Mouse (Mus musculus) B cell, adult 2 months (primary cell): ENCODE data around the gene Stxbp1.
A peak's percentile ranks its signal among the peaks of the same experiment; 100 is the strongest.

Experiments used
- DNase-seq, 2 experiments: peaks; one replicate each; pipeline ENCODE4 v3.0.0; 2022

Gene Stxbp1

DNA sequence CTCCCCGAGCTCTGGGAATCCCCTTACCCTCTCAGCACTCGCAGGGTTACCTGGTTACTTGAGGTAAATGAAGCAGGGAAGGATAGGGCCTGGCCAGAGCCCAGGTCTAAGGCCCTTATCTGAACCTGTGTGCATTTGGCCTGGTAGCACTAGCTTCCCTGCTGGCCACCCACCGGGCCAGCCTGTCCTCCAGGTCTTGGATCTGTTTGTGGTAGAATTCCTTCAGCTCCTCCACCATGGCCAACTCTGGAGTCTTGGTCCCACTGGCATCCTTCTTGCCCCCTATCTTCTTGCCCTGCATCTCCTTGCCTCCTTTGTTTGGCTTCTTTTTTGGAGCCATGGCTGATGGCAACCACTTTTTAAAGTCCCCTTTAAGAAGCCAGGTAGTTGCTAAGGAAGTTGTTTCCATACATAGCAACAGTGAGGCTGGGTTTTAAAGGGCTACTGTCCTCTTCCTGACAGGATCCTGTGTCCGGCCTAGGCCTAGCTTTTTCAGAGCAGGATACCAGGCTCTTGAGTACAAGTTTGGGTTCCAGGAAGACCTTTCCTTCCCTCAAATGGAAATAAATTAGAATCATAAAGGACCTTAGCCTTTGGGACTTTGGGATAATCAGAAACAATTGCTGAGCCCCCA is 62.9 kb downstream of the Stxbp1 start, which contains the start of gene Cfap157:
Gene Cfap157 (minus strand): TSS at position 381 of the 634 bp plus-strand sequence.
- DNase-seq, result no peak

GRCm38 (mm10) chr2:32781710-32782109 is 65.3 kb downstream of the Stxbp1 start:
- no peak for DNase-seq

- DNase-seq, result no peak
Measured at GRCm38 (mm10) chr2:32779714-32780113, 67.3 kb downstream of the Stxbp1 start.

DNA sequence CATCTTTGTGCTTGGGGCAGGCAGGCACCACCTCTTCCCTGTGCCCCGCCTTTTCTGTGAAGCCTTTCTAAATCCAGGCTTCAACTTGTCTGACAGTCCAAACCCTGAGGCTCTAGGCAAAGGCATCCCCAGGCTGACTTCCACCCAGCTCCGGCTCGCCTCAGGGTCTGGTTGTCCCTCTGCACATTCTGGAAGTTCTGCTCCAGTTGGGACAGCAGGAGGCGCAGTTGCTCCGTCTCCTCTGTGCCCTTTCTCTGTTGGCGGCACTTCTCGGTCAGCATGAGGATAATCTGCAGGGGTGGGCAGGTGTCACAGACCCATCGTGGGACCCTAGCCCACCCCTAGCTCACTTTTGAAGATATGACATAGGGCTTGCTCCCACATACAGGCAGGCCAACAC is 67.9 kb downstream of the Stxbp1 start:
- DNase-seq, result peak; percentile 65 to 70

DNA sequence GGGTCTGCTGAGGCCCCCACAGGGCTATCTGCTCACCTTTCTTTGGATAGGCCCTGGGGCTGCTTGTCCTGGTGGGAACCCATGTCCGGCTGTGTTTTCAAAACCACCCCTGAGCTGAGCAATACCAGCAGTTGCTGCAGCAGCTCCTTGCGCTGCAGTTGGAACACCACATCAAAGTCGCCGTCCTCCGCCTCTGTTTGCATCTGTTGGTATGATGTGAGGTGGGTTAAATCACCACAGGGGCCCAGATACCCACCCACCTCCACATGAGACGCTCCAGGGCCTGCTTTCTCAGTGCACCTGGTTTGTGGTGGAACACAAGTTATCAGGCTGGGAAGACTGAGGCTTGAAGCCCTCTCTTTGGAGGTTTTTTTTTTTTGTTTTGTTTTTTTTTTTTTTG is 69.0 kb downstream of the Stxbp1 start:
- no peak for DNase-seq

DNA sequence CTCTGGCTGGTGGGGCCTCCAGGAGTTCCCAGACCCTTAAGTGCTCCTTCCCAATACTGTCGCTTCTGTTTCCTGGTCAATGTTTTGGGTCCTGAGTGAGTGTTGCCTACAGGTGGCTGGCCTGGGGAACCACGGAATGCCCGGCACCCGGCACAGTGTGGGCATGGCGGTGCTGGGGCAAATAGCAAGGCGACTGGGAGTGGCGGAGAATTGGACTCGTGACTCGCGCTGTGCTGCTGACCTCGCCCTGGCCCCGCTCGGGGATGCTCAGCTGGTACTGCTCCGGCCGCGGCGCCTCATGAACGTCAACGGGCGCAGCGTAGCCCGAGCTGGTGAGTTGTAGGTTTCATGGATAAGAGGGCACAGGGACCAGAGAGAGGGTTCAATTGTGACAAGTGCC is 70.9 kb downstream of the Stxbp1 start:
- DNase-seq, result no peak

- peak; percentile 99 for DNase-seq
Measured at GRCm38 (mm10) chr2:32775359-32776074, 71.5 kb downstream of the Stxbp1 start, which contains the start of the genes Ttc16 and Ptrh1. Gene Ttc16 (minus strand): TSS chr2:32775633. Gene Ptrh1 (plus strand): TSS chr2:32775786.

DNA sequence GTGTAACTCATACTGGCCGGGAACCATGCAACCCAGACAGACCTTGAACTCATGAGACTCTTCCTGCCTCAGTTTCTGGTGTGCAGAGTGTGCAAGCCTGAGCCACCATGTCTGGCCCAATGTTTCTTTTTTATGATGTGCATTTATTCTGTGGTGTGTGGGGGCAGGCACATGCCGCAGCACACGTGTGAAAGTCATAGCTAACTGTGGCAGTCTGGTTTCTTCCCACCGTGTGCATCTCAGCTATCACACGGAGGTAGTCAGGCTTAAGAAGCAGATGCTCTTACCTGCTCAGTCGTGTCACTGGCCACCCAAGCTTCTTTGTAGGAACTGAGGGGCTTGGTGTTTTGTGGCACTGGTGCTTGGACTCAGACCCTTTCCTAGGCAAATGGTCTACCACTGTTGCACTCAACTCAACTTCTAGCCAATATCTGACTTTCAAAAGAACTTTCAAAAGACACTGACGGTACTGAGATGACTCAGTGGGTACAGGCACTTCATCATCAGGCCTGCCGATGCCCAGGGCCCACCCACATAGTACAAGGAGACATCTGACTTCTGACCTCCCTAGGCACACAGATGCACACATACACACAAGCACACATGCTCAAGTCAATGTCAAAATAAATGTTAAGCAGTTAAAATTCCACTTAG is 74.3 kb downstream of the Stxbp1 start:
- DNase-seq, result no peak

GRCm38 (mm10) chr2:32771886-32772285 is 75.2 kb downstream of the Stxbp1 start:
- DNase-seq, result no peak

- DNase-seq, result no peak
Measured at GRCm38 (mm10) chr2:32769327-32770085, 77.5 kb downstream of the Stxbp1 start.

DNA sequence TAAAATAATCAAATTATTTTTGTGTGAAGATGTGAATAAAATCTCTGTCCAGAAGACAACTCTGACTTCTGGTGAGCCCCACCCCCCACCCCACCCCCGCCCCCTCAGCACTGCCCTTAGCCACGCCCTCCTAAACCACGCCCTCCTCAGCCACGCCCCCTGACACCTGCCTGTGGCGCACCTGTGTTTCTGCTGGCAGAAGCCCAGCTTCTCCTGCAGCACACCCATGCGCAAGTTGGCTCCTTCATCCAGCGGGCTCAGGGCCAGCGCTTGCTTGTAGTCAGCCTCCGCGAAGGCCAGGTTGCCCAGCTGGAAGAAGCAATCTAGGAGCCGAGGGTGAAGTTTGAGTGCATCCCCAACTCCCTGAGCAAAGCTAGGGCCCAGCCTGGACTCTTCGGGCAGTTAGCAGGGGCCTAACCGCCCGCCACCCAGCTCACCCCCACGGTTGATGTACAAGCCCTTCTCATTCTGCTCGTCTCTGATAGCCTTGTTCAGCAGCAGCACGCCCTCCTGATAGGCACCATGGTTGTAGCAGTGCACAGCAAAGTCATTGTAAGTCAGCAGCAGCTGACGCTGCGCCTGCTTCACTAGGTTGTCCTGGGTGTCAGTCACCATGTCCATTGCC is 78.3 kb downstream of the Stxbp1 start:
- no peak for DNase-seq

DNA sequence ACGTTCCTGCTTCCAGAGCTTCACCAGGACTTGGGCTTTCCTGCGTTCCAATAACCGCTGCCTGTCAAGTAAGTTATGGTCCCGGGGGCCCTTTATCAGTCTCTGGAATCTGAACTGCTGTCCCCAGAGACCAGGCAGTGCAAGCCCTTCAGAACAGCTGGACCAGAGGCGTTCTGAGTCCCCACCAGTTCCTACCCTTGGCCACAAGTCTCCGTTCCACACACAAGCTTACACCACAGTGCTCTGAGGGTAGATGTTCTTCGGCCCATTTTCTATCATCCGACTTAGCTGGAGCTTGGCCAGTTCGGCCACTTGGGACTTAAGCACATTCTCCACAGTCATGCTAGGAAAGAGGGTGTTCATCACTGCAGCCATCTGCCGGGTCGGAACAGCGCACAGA is 79.8 kb downstream of the Stxbp1 start:
- DNase-seq, result no peak

- DNase-seq, result no peak
Measured at GRCm38 (mm10) chr2:32763353-32763752, 83.7 kb downstream of the Stxbp1 start.

DNA sequence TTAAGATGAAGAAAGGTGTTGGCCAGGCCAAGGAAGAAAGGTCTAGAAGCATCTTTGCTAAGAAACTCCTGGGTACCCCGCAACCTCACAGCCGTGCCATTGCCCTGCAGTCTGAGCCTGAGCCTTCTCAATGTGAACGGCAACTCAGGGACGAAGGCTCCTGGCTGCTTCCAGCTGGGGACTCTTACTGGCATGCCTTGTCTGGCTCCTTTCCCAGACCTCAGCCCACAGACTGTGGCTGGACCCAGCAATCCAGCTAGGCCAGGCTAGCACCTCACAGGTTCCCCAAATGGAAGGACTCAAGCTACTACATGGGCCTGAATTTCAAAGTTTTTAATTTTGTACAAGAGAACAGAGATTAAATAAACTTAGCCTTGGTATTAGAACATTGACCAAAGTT is 85.2 kb downstream of the Stxbp1 start:
- DNase-seq, result no peak

GRCm38 (mm10) chr2:32761361-32761760 is 85.7 kb downstream of the Stxbp1 start:
- no peak for DNase-seq

DNA sequence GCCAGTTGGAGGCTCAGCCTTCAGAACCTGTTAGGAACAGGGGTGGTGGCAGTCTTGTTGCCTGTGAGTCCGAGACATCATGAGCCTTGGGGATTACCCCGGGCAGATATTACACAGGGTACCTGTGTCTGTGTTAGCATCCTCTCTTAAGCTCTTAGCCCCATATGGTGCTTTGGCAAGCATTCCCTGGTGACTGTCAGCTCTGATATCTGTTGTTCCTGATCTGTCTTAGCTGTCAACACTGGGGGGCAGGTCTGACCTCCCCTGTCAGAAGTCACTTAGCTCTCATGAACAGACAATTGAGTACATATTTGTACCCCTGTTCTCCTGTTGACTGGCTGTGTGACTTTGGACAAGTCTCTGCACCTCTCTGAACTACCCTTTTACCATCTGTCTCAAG is 88.0 kb downstream of the Stxbp1 start:
- DNase-seq, result no peak

DNA sequence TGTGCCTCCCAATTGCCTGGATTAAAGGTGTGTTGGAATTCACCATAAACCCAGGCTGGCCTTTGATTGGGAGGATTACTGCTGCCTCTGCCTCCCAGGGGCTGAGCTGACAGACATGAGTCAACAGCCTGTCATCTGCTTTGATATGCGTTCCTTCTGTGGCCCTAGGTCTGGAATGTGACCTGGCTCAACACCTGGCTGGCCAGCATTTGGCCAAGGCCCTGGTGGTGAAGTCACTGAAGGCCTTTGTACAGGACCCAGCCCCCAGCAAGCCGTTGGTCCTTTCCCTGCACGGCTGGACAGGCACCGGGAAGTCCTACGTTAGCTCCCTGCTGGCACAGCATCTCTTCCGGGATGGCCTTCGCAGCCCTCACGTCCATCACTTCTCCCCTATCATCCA is 88.5 kb downstream of the Stxbp1 start:
- no peak for DNase-seq

GRCm38 (mm10) chr2:32757056-32757845 is 89.8 kb downstream of the Stxbp1 start, which contains the start of gene Tor2a:
Gene Tor2a (plus strand): TSS chr2:32757234.
- peak; percentile 97 to 99 for DNase-seq

GRCm38 (mm10) chr2:32756674-32757055 is 90.4 kb downstream of the Stxbp1 start:
- no peak for DNase-seq

DNA sequence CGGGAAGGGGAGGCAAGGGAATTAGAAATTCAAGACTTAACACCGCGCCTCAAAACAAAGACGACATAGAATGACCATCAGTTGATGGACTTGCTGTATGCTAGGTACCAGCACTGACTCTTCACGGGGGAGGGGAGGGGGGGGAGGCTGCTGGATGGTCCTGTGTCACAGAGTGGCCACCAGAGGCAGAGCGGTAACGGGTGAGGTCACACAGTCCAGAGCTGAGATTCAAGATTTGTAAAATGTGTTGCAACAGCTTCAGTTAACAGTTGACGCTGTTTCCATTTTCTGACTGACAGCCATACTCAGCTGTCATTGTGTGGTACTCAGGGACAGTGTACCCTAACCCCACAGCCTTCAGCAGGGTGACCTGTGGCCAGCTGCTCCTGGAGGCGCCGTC is 94.9 kb downstream of the Stxbp1 start:
- DNase-seq, result no peak

GRCm38 (mm10) chr2:32751665-32752033 is 95.4 kb downstream of the Stxbp1 start:
- no peak for DNase-seq
